Mouse (Mus musculus): Measurements from ENCODE around the gene Nckap5.

- TF ChIP-seq POLR2A (IDR thresholded peaks at IDR 0.05; ENCODE audit: extremely low read depth, insufficient read depth, low read length) (no peak), CTCF (IDR thresholded peaks at IDR 0.05; ENCODE audit: low read depth, low read length) (no peak)
These were observed 842.8 kb downstream of the Nckap5 start for GRCm38 (mm10) chr1:125987803-125988202.

Data from liver, adult 2 months (tissue).